Mouse (Mus musculus): ENCODE results near the gene Ndufs6. TPM values are rescaled to one million over a fixed set of nuclear protein-coding genes. Genes with fewer than 3 reads are reported as not detected.

Gene Ndufs6
- polyA plus RNA-seq, 1 experiment from 2014 or later = 302 TPM

GRCm38 (mm10) chr13:73305398-73306084, 22.8 kb downstream of the Ndufs6 start:
- ATAC-seq (ENCODE audit: low read depth) = no peak
- 51% methylated on average over 8 of the region's 8 CpGs for WGBS (ENCODE audit: insufficient replicate concordance)

GRCm38 (mm10) chr13:73304729-73305128, 23.6 kb downstream of the Ndufs6 start:
- Histone ChIP-seq H3K4me1 (replicated peaks) (peaks cover under 1% of the 10 kb centered on the region; the same call in 1 of the 2 replicates), H3K27ac (no peak overlapping the region), H3K27me3 (no peaks in the 10 kb centered on the region; the same call in 1 of the 2 replicates), H3K4me3 (replicated peaks) (no peak overlapping the region), H3K9me3 (replicated peaks) (no peaks in the 10 kb centered on the region), H3K36me3 (no peaks in the 10 kb centered on the region), H3K9ac (no peak overlapping the region), H3K4me2 (no peak overlapping the region)
- no peak for ATAC-seq (ENCODE audit: low read depth)
- 45% methylated on average over 6 of the region's 6 CpGs for WGBS (ENCODE audit: insufficient replicate concordance)
- DNase-seq = no peak

More at GRCm38 (mm10) chr13:73305398-73306084, 22.8 kb downstream of the Ndufs6 start:
- H3K9ac ChIP-seq = no peak overlapping the region
- no peaks in the 10 kb centered on the region; the same call in 1 of the 2 replicates for H3K4me1 ChIP-seq (replicated peaks)
- no peak overlapping the region for H3K4me2 ChIP-seq
- no peak overlapping the region for H3K4me3 ChIP-seq (replicated peaks)
- no peaks in the 10 kb centered on the region for H3K36me3 ChIP-seq
- no peak for DNase-seq
- H3K27ac ChIP-seq = no peak overlapping the region
- H3K9me3 ChIP-seq (replicated peaks) = no peaks in the 10 kb centered on the region
- no peaks in the 10 kb centered on the region; the same call in 1 of the 2 replicates for H3K27me3 ChIP-seq

GRCm38 (mm10) chr13:73299322-73299721, 29.0 kb downstream of the Ndufs6 start:
- Histone ChIP-seq H3K27ac (no peak overlapping the region), H3K36me3 (no peaks in the 10 kb centered on the region), H3K4me2 (no peak overlapping the region), H3K9me3 (replicated peaks) (no peaks in the 10 kb centered on the region), H3K4me3 (replicated peaks) (no peak overlapping the region), H3K27me3 (no peaks in the 10 kb centered on the region), H3K4me1 (replicated peaks) (peaks cover 15% of the 10 kb centered on the region; the same call in 1 of the 2 replicates), H3K9ac (no peak overlapping the region)
- ATAC-seq (ENCODE audit: low read depth) (peak; percentile 7; the same call in 1 of the 2 replicates), DNase-seq (no peak)
- 68% methylated on average over 5 of the region's 5 CpGs for WGBS (ENCODE audit: insufficient replicate concordance)

- Histone ChIP-seq H3K36me3 (no peaks in the 10 kb centered on the region), H3K9ac (no peak overlapping the region), H3K9me3 (replicated peaks) (no peaks in the 10 kb centered on the region), H3K4me3 (replicated peaks) (no peak overlapping the region), H3K4me1 (replicated peaks) (peaks cover 15% of the 10 kb centered on the region; the same call in 1 of the 2 replicates), H3K4me2 (no peak overlapping the region), H3K27me3 (no peaks in the 10 kb centered on the region), H3K27ac (no peak overlapping the region)
- WGBS (ENCODE audit: insufficient replicate concordance) = 22% methylated on average over 4 of the region's 4 CpGs
- peak; percentile 82 for ATAC-seq (ENCODE audit: low read depth)
- DNase-seq = peak; percentile 4
These were observed 29.6 kb downstream of the Ndufs6 start for GRCm38 (mm10) chr13:73298717-73299116.

GRCm38 (mm10) chr13:73291102-73291501, 37.2 kb downstream of the Ndufs6 start:
- Histone ChIP-seq H3K4me3 (replicated peaks) (no peak overlapping the region), H3K27ac (no peak overlapping the region), H3K27me3 (no peaks in the 10 kb centered on the region), H3K36me3 (no peaks in the 10 kb centered on the region), H3K9ac (no peak overlapping the region), H3K4me2 (no peak overlapping the region), H3K4me1 (replicated peaks) (no peaks in the 10 kb centered on the region), H3K9me3 (replicated peaks) (no peaks in the 10 kb centered on the region)
- ATAC-seq (ENCODE audit: low read depth) = no peak
- WGBS (ENCODE audit: insufficient replicate concordance) = 5% methylated on average over 2 of the region's 2 CpGs
- no peak for DNase-seq

- H3K9me3 ChIP-seq (replicated peaks) = no peaks in the 10 kb centered on the region
- H3K4me3 ChIP-seq (replicated peaks) = no peak overlapping the region
- ATAC-seq (ENCODE audit: low read depth) = no peak
- H3K9ac ChIP-seq = no peak overlapping the region
- no peak overlapping the region for H3K27ac ChIP-seq
- H3K36me3 ChIP-seq = no peaks in the 10 kb centered on the region
- H3K27me3 ChIP-seq = no peaks in the 10 kb centered on the region
- WGBS (ENCODE audit: insufficient replicate concordance) = 68% methylated on average over 6 of the region's 6 CpGs
- H3K4me1 ChIP-seq (replicated peaks) = no peaks in the 10 kb centered on the region
- no peak overlapping the region for H3K4me2 ChIP-seq
- no peak for DNase-seq
These were observed 38.1 kb downstream of the Ndufs6 start for GRCm38 (mm10) chr13:73290206-73290605.

GRCm38 (mm10) chr13:73283534-73283933, 44.8 kb downstream of the Ndufs6 start:
- Histone ChIP-seq H3K36me3 (no peaks in the 10 kb centered on the region), H3K4me2 (no peak overlapping the region), H3K27me3 (no peaks in the 10 kb centered on the region), H3K4me1 (replicated peaks) (no peaks in the 10 kb centered on the region), H3K9ac (no peak overlapping the region), H3K4me3 (replicated peaks) (no peak overlapping the region), H3K9me3 (replicated peaks) (no peaks in the 10 kb centered on the region), H3K27ac (no peak overlapping the region)
- WGBS (ENCODE audit: insufficient replicate concordance) = 66% methylated on average over 1 of the region's 1 CpGs
- DNase-seq (no peak), ATAC-seq (ENCODE audit: low read depth) (no peak)

- no peak overlapping the region for H3K4me2 ChIP-seq
- DNase-seq = no peak
- ATAC-seq (ENCODE audit: low read depth) = no peak
- H3K9ac ChIP-seq = no peak overlapping the region
- H3K27me3 ChIP-seq = no peaks in the 10 kb centered on the region
- H3K9me3 ChIP-seq (replicated peaks) = no peaks in the 10 kb centered on the region
- 49% methylated on average over 2 of the region's 2 CpGs for WGBS (ENCODE audit: insufficient replicate concordance)
- H3K4me3 ChIP-seq (replicated peaks) = no peak overlapping the region
- no peaks in the 10 kb centered on the region for H3K36me3 ChIP-seq
- no peaks in the 10 kb centered on the region for H3K4me1 ChIP-seq (replicated peaks)
- no peak overlapping the region for H3K27ac ChIP-seq
These were observed 45.9 kb downstream of the Ndufs6 start for GRCm38 (mm10) chr13:73282407-73282806.

GRCm38 (mm10) chr13:73279196-73279595, 49.1 kb downstream of the Ndufs6 start:
- H3K4me3 ChIP-seq (replicated peaks) = no peak overlapping the region
- no peaks in the 10 kb centered on the region for H3K36me3 ChIP-seq
- ATAC-seq (ENCODE audit: low read depth) (no peak), DNase-seq (no peak)
- no peak overlapping the region for H3K4me2 ChIP-seq
- peaks cover 13% of the 10 kb centered on the region for H3K27me3 ChIP-seq
- no peaks in the 10 kb centered on the region for H3K4me1 ChIP-seq (replicated peaks)
- no peak overlapping the region for H3K9ac ChIP-seq
- WGBS (ENCODE audit: insufficient replicate concordance) = 50% methylated on average over 1 of the region's 1 CpGs
- H3K9me3 ChIP-seq (replicated peaks) = no peaks in the 10 kb centered on the region
- H3K27ac ChIP-seq = no peak overlapping the region

- Histone ChIP-seq H3K36me3 (no peaks in the 10 kb centered on the region), H3K27ac (no peak overlapping the region; the same call in 1 of the 2 replicates), H3K4me3 (replicated peaks) (no peak overlapping the region), H3K27me3 (peaks cover 27% of the 10 kb centered on the region), H3K4me2 (no peak overlapping the region), H3K9ac (no peak overlapping the region), H3K4me1 (replicated peaks) (no peaks in the 10 kb centered on the region), H3K9me3 (replicated peaks) (no peaks in the 10 kb centered on the region)
- DNase-seq (no peak), ATAC-seq (ENCODE audit: low read depth) (0 out of 2 replicates have a peak, but pooled peaks have one; percentile 41)
- WGBS (ENCODE audit: insufficient replicate concordance) = 16% methylated on average over 1 of the region's 1 CpGs
These were observed 50.5 kb downstream of the Ndufs6 start for GRCm38 (mm10) chr13:73277797-73278196.

- DNase-seq = no peak
- Histone ChIP-seq H3K4me3 (replicated peaks) (no peak overlapping the region), H3K27me3 (peaks cover 31% of the 10 kb centered on the region), H3K4me1 (replicated peaks) (no peaks in the 10 kb centered on the region), H3K9ac (no peak overlapping the region), H3K36me3 (no peaks in the 10 kb centered on the region), H3K9me3 (replicated peaks) (no peaks in the 10 kb centered on the region), H3K27ac (no peak overlapping the region), H3K4me2 (no peak overlapping the region)
- 49% methylated on average over 6 of the region's 6 CpGs for WGBS (ENCODE audit: insufficient replicate concordance)
- ATAC-seq (ENCODE audit: low read depth) = no peak
These were observed 51.0 kb downstream of the Ndufs6 start for GRCm38 (mm10) chr13:73277361-73277760.

GRCm38 (mm10) chr13:73273536-73273935, 54.8 kb downstream of the Ndufs6 start:
- 5% methylated on average over 1 of the region's 1 CpGs for WGBS (ENCODE audit: insufficient replicate concordance)
- Histone ChIP-seq H3K36me3 (no peaks in the 10 kb centered on the region), H3K4me1 (replicated peaks) (0 out of 2 replicates have a peak, but pooled peaks cover 3% of the 10 kb centered on the region), H3K9ac (no peak overlapping the region), H3K4me3 (replicated peaks) (no peak overlapping the region), H3K4me2 (no peak overlapping the region), H3K27me3 (peaks cover 70% of the 10 kb centered on the region), H3K9me3 (replicated peaks) (no peaks in the 10 kb centered on the region), H3K27ac (no peak overlapping the region)
- ATAC-seq (ENCODE audit: low read depth) = no peak
- no peak for DNase-seq

All from liver, embryonic 13.5 days (tissue).